Mouse (Mus musculus) brown adipose tissue, adult 24 weeks (tissue): ENCODE data around the gene Gm49380. TPM values are rescaled to one million over a fixed set of nuclear protein-coding genes. Genes with fewer than 3 reads are reported as not detected.

Source experiments
- H3K27ac ChIP-seq: fragments of 200-500 bp; replicated peaks from 2 replicates; pipeline ENCODE4 v1.5.1; 2012; ENCODE audit warnings: low read depth, mild to moderate bottlenecking, low read length
- H3K4me1 ChIP-seq: fragments of 200-500 bp; 2 replicates; pipeline ENCODE4 v1.6.1; 2012; ENCODE audit warnings: low read length, mixed read lengths; ENCODE audit not compliant: control insufficient read depth, insufficient read depth, insufficient read length
- H3K4me3 ChIP-seq: fragments of 200-500 bp; 2 replicates; pipeline ENCODE4 v1.5.1; 2012; ENCODE audit warnings: low read depth, mild to moderate bottlenecking, low read length, moderate library complexity; ENCODE audit not compliant: insufficient read depth
- polyA plus RNA-seq: library from polyadenylated mRNA; stranded (reverse); fragments of >200 nt; gene quantifications from 2 replicates; pipeline ENCODE4 v1.2.4, GENCODE M21; 2012; ENCODE audit not compliant: missing spikeins, insufficient read depth, insufficient read length

Gene Gm49380
- polyA plus RNA-seq = not detected in 2 replicates

DNA sequence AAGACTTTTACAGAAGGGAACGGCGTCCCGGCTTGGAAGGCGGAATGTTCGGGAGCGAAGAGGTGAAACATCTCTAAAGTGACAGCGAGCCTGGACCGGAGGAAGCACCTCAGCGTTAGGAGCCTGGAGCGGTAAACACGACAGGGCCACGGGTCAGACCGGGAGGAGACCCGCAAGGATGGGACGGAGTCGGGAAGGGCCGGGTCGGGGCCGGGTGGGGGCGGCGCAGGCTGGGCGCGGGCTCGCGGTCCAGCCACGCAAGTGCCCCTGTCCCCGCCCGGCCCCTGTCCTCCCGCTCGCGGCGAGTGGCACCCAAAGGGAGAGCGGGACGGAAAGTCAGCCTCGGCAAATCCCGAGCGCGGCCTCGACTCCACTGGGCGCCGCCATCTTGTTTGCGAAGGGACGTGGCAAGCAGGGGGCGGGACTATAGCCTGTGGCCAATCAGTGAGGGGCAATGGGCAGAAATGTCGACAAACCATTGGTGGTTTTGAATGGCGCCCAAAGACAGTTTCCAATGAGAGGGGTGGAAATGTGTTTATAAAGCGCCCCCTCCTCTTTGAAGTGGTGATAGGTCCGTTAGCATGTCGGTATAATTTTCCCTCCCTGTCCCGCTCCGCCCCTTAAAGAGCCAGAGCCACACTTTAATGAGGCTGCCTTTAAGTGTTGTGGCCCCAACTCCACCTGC is at the start of gene Gm49380, which contains the start of gene Rnf26:
TSS of gene Gm49380 (minus strand) at position 396 of the 685 bp plus-strand sequence.
TSS of gene Rnf26 (minus strand) at position 413 of the 685 bp plus-strand sequence.
- no peaks in the 10 kb centered on the region for H3K4me1 ChIP-seq
- H3K27ac ChIP-seq = no peak within 1 kb of the TSS
- H3K4me3 ChIP-seq = peak within 1 kb of the TSS; percentile 59

DNA sequence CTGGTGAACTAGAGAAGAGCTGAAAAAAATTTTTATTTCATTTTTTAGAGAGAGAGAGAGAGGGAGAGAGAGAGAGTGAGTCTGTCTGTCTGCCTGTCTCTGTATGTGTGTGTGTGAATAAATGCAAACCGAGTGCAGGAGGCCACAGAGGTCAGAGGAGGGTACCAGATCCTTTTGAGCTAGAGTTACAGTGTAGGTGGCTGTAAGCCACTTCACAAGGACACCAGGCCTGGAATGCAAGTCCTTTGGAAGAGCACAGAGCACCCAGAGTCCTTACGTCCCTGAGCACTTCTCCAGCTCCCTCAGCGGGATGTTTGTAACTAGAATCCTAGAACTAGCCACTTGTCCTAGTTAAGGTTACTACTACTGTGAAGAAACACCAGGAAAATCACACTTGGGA is 46.6 kb upstream of the Gm49380 start:
- H3K27ac ChIP-seq = no peak overlapping the region
- H3K4me3 ChIP-seq = no peak overlapping the region
- H3K4me1 ChIP-seq = no peaks in the 10 kb centered on the region

DNA sequence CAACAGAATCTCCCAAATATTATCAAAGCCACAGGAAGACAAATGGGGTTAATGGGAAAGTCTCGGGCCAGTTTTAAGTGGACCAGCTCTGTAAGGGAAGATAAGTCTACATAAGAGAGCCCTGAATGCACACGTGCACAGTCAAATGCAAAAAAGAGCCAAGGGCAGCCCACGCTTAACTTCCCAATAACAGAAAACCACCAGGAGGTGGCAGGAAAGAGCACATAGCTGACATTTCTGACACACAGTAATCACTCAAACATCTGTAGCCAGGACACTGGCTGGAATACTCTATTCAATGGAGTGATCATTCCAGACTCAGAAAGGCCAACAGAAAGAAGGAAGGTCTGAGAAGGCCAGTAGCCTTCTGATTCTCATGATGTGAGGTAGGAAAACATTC is 34.0 kb upstream of the Gm49380 start:
- Histone ChIP-seq H3K4me3 (no peak overlapping the region), H3K4me1 (no peaks in the 10 kb centered on the region), H3K27ac (no peak overlapping the region)

DNA sequence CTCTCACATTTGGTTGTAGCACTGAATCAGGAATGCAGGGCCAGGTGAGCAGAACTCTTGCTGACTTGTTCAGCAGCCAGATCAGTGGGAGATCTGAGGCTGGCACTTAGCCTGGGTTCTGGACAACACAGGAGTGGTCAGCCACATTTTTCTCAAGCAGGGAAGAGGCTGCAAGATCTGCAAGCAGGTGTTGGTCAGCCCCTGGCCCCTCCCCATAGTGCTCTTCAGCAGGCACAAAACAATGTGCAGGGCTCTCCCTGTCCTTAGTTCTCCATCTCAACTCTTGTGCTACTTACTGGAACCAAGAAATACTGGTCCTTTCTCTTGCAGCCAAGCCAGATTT is 31.4 kb upstream of the Gm49380 start:
- Histone ChIP-seq H3K4me1 (peaks cover 4% of the 10 kb centered on the region), H3K4me3 (no peak overlapping the region), H3K27ac (no peak overlapping the region)

DNA sequence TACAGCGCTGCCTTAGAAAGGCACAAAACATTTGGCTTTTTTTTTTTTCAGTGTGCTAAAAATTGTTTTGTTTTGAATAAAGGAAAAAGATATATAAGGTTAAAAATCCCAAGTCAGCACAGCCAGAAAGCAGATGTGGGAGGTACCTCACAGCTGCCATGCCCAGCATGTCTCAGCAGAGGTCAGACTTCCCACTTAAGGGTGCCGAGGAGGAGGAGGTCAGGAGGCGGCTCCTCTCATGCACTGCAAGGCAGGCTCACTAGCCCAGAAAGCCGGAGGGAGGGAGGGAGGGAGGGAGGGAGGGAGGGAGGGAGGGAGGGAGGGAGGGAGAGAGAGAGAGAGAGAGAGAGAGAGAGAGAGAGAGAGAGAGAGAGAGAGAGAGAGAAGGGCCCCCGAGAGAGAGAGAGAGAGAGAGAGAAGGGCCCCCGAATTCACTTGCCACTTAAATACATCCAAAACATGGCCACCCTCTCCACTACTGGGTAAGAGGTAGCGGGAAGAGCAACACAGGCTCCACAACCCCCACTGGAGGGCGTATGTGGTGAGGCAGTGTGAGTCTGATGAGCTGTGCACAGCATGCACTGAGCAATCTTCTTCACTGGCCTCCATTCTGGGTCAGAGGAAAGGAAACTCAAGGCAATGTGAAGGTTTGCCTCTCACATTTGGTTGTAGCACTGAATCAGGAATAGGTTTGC is 30.9 kb upstream of the Gm49380 start:
- Histone ChIP-seq H3K27ac (peak overlapping the region; percentile 10; the same call in 1 of the 2 replicates), H3K4me1 (peaks cover 4% of the 10 kb centered on the region)

DNA sequence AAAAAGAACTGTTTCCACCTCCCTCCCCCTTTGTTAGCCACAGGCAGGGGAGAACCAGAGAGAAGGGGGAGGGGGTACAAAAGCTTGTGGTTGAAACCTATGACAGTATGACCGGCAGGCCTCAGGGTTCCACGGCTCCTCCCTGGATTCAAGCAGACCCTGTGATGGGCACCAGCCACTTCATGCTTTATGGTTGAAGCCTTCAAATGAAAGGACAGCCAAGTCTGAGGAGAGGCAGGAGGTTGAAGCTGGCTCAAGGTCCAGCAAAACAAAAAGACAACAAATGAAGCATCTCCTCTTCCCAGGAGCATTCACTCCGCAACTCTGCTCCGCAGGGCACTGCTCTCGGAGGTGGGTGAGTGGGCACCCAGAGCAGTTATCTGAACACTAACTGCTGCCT is 30.1 kb upstream of the Gm49380 start:
- H3K27ac ChIP-seq = peak overlapping the region; percentile 10; the same call in 1 of the 2 replicates
- H3K4me3 ChIP-seq = no peak overlapping the region
- peaks cover 4% of the 10 kb centered on the region for H3K4me1 ChIP-seq

More for the DNA sequence above, 30.9 kb upstream of the Gm49380 start:
- no peak overlapping the region for H3K4me3 ChIP-seq

DNA sequence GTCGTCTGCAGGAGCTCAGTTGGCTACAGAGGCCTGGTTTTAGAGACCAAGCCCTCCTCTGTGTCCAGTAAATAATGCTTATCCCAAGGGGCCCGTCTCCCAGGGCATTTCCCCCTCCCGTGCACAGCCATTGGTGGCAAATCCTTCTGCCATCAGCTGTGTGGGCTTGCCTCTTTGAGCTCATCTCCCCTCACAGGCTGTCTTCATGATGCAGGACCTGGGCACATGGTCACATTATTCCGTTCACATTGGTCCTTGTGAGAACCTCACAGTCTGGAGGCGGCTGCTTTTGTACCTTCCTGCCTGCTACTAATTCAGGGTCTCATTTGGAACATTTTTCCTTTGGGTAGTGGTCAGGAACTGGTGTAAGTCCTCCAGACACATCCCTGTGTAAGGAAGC is 28.7 kb upstream of the Gm49380 start:
- H3K4me3 ChIP-seq = no peak overlapping the region
- no peak overlapping the region for H3K27ac ChIP-seq
- peaks cover 4% of the 10 kb centered on the region for H3K4me1 ChIP-seq

DNA sequence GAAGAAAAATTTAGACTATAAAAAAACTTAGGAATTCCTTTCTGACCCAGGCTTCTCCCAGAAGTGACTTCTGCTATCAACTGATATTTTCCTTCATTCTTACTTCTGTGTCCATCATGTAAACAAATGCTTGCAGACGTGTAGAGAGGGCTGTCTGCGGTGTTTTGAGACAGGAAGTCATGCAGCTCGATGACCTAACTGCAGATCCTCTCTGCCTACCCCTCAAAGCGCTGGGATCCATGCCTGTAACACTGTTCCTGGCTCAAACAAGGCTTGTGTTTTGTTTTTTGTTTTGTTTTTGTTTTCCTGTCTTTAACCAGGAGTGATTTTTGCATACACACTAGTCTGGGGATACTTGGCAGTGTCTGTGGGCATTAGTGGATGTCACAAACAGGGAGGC is 24.5 kb upstream of the Gm49380 start:
- no peak overlapping the region for H3K4me3 ChIP-seq
- peaks cover 8% of the 10 kb centered on the region for H3K4me1 ChIP-seq
- H3K27ac ChIP-seq = no peak overlapping the region

DNA sequence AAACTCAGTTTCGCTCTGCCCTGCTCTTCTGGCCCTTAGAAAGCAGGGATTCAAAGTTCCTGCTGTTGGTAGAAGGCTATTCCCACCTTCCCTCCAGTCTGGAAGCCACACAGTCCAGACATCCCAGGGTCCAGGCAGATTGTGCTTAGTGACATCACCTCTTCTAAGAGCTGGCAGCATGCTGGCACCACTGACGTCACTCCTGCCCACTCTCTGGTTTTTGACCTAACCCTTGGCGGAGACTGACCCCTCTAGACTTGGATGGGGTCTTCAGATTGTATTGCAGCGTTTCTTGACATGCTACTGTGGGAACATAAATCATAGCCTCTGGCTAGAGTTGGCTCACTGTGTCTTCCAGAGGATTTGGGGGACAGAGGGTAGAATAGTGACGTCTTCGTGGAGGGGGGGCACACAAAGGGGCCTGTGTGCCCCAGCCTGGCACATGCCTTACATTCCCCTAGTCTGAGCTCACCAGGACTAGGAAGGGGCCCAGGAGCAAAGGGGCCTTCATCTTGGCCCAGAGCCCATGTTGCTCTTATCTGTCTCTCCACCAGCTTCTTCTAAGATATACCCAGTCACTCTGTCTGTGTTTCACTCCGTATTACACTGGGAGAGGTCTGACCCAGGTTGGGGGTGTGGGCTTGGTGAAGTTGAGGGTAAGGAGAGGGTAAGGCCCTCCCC is 22.6 kb upstream of the Gm49380 start:
- peak overlapping the region; percentile 90 for H3K4me3 ChIP-seq
- H3K4me1 ChIP-seq = peaks cover 8% of the 10 kb centered on the region
- H3K27ac ChIP-seq = peak overlapping the region; percentile 94

DNA sequence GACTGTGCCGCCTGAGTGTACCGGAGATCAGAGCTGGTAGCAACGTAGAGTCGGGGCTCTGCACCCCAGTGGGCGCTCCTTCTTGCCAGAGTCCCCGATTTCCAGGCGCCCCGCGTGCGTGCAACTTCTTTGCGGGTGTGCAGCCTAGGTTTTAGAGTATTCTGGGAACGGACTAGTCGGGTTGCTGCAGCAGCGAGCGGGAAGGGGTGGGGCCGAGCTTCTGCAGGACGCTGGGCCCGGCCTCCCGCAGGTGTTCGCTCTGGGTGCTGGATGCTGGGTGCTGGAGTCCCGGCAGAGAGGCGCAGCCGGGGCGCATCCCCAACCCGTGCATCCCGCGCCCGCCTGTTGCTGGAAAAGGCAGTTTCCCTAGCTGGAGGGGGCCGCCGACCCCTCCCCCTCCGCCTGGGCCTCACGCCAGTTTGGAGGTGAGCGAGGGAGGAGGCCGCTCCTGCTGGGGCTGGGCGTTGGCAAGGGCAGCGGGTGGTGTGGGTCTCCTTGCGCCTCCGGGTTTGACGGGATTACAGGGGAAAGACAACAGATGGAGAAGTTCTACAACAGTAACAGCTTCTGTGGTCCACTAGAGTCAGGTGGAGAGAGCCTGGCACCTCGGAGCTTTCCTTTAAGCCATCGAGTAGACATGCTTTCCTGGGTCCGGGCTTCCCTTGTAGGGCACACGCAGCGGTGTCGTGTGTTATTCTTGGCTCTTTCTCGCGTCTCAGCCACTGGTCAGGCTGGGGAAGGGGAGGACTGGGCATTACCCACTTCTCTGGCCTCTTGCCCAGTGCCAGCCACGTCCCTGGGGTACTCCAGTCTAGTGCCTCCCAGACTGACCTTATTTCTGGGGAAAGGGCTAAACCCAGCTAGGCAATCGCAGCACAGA is 21.8 kb upstream of the Gm49380 start:
- peaks cover 6% of the 10 kb centered on the region; the same call in 1 of the 2 replicates for H3K4me1 ChIP-seq
- H3K4me3 ChIP-seq = peak overlapping the region; percentile 90
- peak overlapping the region; percentile 94 for H3K27ac ChIP-seq

DNA sequence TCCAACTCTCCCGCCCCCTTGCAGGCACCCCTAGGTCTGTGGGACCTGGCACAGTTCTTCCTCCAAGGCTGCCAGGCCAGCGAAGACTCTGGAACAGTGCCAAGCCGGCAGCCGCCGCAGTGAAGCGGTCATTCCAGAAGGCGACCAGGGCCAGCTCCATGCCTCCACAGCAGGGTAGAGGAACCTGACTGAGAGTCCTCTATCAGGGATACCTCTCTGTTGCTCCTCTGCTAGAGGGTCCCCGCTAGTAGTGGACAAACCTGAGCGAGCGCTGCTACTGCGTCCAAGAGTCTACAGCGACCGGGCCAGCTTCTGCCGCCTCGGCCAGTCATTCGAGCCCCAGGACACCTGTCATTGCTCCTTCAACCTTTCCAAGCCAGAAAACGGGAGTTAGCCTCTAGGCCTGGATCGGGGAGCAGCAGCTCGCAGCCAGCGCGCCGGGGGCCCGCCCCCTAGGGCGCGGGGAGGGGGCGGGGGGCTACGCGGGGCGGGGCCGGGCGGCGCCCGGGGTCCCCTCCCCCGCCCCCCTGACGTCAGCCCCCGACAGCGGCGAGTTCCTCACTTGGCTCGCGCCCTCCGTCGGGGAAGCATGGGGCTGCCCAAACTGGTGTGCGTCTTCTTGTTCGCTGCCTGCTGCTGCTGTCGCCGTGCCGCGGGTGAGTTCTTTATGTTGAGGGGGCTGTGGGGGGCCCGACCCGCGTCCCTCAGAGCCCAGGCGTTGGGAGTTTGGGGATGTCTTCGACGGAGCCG is 21.0 kb upstream of the Gm49380 start, which contains the start of gene Mcam:
TSS of gene Mcam (plus strand) at position 369 of the 750 bp plus-strand sequence.
- Histone ChIP-seq H3K4me3 (peak within 1 kb of the TSS; percentile 90), H3K4me1 (peaks cover 6% of the 10 kb centered on the region; the same call in 1 of the 2 replicates), H3K27ac (peak within 1 kb of the TSS; percentile 96)

DNA sequence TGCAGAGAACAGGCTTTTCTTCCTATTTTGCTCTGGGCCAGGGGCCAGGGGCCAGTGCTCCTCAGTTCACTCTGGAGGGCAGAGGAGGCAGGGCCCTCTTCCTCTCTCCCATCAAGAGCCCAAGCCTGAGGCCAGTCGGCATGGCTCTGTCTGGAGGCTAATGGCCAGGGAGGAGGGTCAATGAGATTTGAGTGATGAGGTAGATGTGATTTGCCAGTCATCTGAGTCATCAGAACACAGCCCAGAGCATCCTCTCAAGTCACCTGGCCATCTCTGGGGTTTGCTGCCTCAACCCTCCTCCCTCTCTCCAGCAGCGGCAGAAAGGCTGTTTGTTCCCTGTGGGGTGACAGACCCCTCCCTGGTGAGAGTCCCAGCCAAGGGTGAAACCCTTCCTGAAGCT is 20.0 kb upstream of the Gm49380 start:
- Histone ChIP-seq H3K4me1 (peaks cover 11% of the 10 kb centered on the region), H3K27ac (peak overlapping the region; percentile 96), H3K4me3 (peak overlapping the region; percentile 70)

DNA sequence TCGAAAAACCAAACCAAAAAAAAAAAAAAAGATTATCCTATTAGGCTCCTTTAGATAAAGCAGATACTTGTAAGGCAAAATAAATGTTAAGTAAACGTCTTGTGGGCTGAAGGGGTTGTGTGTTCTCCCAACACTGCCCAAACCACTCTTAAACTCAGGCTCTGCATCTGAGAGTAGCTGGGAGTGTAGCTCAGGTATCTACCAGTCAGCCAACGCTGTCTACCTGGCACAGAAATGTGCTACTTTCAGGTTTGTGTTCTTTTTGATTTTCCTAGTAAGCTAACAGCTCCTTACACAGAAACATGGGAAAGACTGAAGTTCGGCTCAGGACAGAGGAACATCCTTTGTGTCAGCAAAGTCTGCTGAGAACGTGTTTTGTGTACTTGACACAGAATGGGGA is 18.9 kb upstream of the Gm49380 start:
- H3K4me1 ChIP-seq = peaks cover 14% of the 10 kb centered on the region
- H3K4me3 ChIP-seq = no peak overlapping the region
- H3K27ac ChIP-seq = peak overlapping the region; percentile 96

DNA sequence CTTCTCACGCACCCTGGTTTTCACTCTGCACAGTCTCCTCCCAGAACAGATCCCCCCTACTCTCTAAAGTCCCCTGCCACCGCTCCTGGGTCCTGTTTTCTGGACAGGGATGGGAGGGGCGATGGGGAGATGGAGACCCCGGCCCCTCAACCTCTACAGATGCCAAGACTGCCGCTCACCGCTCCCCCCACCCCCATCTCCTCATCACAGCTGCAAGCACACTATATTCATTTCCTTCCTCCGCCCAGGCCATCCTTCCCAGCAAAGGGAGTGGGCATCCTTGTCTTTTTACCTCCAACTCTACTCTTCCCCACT is 17.9 kb upstream of the Gm49380 start:
- peaks cover 16% of the 10 kb centered on the region for H3K4me1 ChIP-seq
- H3K4me3 ChIP-seq = no peak overlapping the region
- H3K27ac ChIP-seq = peak overlapping the region; percentile 76
